Mouse (Mus musculus) embryonic facial prominence, embryonic 10.5 days (tissue): Measurements from ENCODE around the gene Nln. TPM values are rescaled to one million over a fixed set of nuclear protein-coding genes. Genes with fewer than 3 reads are reported as not detected.

ENCODE experiments used
- DNase-seq: peaks from one replicate; pipeline ENCODE4 v3.0.0-alpha.2; 2017; ENCODE audit warnings: low spot score
- H3K27ac ChIP-seq: fragments of 300-500 bp; sonication (generic); replicated peaks from 2 replicates; pipeline ENCODE4 v1.5.1; 2016; ENCODE audit warnings: mild to moderate bottlenecking
- H3K27me3 ChIP-seq: fragments of 300-500 bp; sonication (generic); replicated peaks from 2 replicates; pipeline ENCODE4 v1.6.1; 2016; ENCODE audit warnings: low read depth, mild to moderate bottlenecking; ENCODE audit not compliant: poor library complexity, severe bottlenecking
- H3K36me3 ChIP-seq: fragments of 300-500 bp; sonication (generic); replicated peaks from 2 replicates; pipeline ENCODE4 v1.6.1; 2016; ENCODE audit warnings: mild to moderate bottlenecking, moderate library complexity
- H3K4me1 ChIP-seq: fragments of 300-500 bp; sonication (generic); 2 replicates; pipeline ENCODE4 v1.6.1; 2016
- H3K4me3 ChIP-seq: fragments of 300-500 bp; sonication (generic); 2 replicates; pipeline ENCODE4 v1.5.1; 2016; ENCODE audit warnings: mild to moderate bottlenecking, moderate library complexity
- H3K9me3 ChIP-seq: fragments of 300-500 bp; sonication (generic); 2 replicates; pipeline ENCODE4 v1.6.1; 2016; ENCODE audit warnings: mild to moderate bottlenecking
- WGBS: fragments of 180-500 bp; shearing (Covaris S2); methylation state at CpG from one replicate; pipeline ENCODE4 v1.1.7; 2016; 5-methylcytosine and 5-hydroxymethylcytosine counted together
- polyA plus RNA-seq: library from polyadenylated mRNA; unstranded; fragments of >200 nt; fragmentation: Nextera tagmentation; extraction: Ambion mirVana; gene quantifications from 2 replicates; pipeline ENCODE4 v1.2.1, GENCODE M21; 2016

Nln gene
- polyA plus RNA-seq, 1 experiment from 2014 or later, result 20.2 TPM

DNA sequence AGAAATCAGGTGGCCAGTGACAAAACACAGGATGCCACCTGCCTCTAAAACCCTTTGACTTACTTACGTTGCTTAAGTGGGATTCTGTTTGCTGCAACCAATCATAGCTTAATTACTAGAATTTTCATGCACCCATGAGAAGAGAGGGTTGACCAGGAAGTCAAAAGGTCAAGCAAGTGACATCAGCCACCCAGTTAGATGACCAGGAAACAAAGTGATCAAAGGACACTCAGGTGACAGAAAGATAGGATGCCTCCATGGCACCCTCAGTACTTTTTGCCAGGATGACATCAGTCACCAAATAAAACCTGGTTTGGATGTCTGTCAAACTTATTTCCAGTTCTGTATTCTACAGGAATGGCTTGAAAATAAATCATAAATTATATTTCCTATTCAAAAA lies 49.2 kb downstream of the Nln start:
- Histone ChIP-seq H3K36me3 (peaks cover 38% of the 10 kb centered on the region), H3K27ac (no peak overlapping the region), H3K27me3 (no peaks in the 10 kb centered on the region), H3K9me3 (no peaks in the 10 kb centered on the region), H3K4me3 (no peak overlapping the region), H3K4me1 (peaks cover 21% of the 10 kb centered on the region)
- no peak for DNase-seq
- WGBS, result 70% methylated on average over 1 of the region's 1 CpGs

DNA sequence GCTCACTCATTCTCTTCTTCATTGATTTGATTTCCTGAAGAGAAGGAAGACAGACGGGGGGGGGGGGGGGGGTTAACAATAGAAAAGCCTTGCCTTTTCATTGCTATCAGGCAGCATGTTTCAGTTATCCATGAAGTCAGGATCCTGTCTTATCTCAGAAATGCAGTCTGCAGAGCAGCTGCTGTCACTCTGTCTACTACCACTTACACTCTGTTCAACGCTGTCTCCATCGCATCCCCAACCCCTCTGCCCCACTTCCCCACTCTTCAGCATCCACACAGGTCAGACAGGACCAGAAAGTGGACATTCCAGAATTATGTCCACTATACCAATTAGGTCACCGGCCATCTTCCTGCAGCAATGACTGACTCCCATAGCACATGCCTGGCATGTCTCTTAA lies 49.9 kb downstream of the Nln start:
- WGBS, result 83% methylated on average over 4 of the region's 4 CpGs
- Histone ChIP-seq H3K4me3 (no peak overlapping the region), H3K4me1 (peaks cover 21% of the 10 kb centered on the region), H3K27me3 (no peaks in the 10 kb centered on the region), H3K27ac (no peak overlapping the region), H3K9me3 (no peaks in the 10 kb centered on the region), H3K36me3 (peaks cover 33% of the 10 kb centered on the region)
- DNase-seq, result no peak

DNA sequence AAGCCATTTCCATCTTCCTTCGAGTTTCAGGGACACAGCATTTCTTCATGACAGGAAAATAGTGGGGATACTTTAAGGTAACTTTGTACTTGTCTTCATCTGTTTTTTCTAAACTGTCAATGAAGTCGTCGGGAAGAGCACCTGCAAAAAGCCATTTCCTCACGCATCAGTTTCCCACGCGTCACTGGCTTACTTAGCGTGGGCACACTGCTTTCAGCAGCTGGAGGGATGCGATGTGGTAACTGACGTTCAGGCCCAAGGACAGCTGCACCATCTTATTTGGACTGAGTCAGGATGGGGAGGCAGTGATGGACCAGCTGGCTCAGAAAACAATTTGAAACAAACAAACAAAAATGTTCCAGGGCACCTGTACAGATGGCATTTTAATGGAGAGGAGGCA lies 50.7 kb downstream of the Nln start:
- Histone ChIP-seq H3K27ac (no peak overlapping the region), H3K36me3 (peaks cover 33% of the 10 kb centered on the region), H3K9me3 (no peaks in the 10 kb centered on the region), H3K27me3 (no peaks in the 10 kb centered on the region), H3K4me3 (no peak overlapping the region), H3K4me1 (peaks cover 20% of the 10 kb centered on the region)
- 95% methylated on average over 9 of the region's 9 CpGs for WGBS
- DNase-seq, result no peak

DNA sequence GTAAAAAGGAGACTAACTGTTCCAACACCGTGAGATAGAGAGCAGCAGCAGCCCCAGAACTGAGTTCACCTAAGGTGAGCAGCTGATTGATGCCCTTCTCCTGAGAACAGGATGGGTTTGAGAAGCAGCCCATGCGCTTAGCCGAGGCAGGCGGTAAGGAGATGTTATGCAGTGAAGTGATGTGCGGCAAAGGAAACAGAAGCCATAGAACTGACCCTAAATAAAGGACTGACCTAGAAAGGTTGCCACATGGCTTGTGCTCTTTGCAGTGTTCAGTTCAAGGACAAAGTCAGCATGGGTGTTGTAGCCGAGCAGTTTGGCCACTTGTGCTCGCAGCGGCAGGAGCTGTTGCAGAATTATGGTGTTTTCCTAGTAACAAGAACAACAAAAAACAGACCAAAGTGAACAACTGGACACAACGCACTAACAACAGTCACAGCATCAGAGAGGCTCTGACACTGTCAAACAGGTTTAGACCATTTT lies 57.1 kb downstream of the Nln start:
- Histone ChIP-seq H3K9me3 (no peaks in the 10 kb centered on the region), H3K4me1 (no peaks in the 10 kb centered on the region), H3K36me3 (peaks cover 27% of the 10 kb centered on the region), H3K27me3 (no peaks in the 10 kb centered on the region), H3K27ac (no peak overlapping the region), H3K4me3 (no peak overlapping the region)
- 94% methylated on average over 9 of the region's 9 CpGs for WGBS
- no peak for DNase-seq

DNA sequence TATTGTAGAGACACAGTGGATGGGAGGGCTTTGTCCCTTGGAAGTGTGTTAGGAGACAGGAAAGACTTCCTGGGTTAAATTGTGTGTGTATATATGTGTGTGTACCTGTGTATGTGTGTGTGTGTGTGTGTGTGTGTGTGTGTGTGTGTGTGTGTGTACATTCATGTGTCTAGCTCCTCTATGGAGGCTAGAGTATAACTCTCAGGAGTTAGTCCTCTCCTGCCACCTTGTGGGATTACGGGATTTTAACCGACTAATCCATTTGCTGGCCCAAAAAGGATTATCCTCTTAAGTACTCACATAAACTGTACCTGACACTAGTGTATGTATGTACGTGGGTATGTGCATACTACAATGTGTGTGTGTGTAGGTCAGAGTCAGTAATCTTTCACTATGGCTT lies 60.6 kb downstream of the Nln start:
- no peak overlapping the region for H3K27ac ChIP-seq
- 74% methylated on average over 3 of the region's 3 CpGs for WGBS
- H3K4me1 ChIP-seq, result no peaks in the 10 kb centered on the region
- no peaks in the 10 kb centered on the region for H3K9me3 ChIP-seq
- peaks cover 25% of the 10 kb centered on the region for H3K36me3 ChIP-seq
- H3K27me3 ChIP-seq, result no peaks in the 10 kb centered on the region
- H3K4me3 ChIP-seq, result no peak overlapping the region
- DNase-seq, result no peak

DNA sequence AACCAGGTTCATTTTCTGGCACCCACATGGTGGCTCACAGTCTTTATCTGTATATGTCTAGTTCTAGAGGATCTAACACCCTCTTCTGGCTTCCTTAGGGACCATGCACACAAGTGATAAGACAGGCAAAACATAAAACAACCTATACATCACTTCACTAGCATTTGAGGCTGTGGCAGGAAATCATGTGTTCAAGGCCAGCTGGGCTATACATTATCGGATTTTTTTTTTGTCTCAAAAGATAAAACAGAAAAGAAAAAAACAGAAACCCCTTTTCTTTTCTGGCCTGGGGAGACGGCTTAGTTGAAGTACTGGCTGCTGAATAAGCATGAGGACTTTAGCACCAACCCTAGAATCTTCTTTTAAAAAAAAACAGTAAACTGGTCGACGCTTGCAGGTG lies 64.3 kb downstream of the Nln start:
- no peaks in the 10 kb centered on the region for H3K4me1 ChIP-seq
- H3K27ac ChIP-seq, result no peak overlapping the region
- 84% methylated on average over 4 of the region's 4 CpGs for WGBS

DNA sequence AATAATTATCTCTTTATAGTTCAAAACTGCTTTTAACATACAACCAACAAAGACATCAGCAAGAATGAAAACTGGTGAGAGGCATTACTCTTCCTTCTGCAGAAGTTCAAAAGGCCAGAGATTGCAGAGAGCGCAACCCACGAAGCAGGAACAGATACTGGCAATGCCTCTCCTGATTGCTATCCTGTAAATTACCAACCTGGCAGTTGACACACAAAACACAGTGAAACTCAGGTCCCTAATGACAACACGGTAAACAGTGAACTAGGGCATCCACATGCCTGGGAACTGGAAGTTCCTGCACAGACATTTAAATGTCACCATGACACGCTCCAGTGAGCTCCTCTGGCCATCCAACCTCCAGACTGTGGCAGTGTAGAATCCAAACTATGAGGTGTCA lies 65.1 kb downstream of the Nln start:
- H3K27ac ChIP-seq, result no peak overlapping the region
- no peaks in the 10 kb centered on the region for H3K9me3 ChIP-seq
- H3K4me1 ChIP-seq, result no peaks in the 10 kb centered on the region
- no peaks in the 10 kb centered on the region for H3K27me3 ChIP-seq
- 92% methylated on average over 4 of the region's 4 CpGs for WGBS
- peaks cover 13% of the 10 kb centered on the region for H3K36me3 ChIP-seq
- no peak overlapping the region for H3K4me3 ChIP-seq
- no peak for DNase-seq

More for the DNA sequence above, 64.3 kb downstream of the Nln start:
- Histone ChIP-seq H3K4me3 (no peak overlapping the region), H3K27me3 (no peaks in the 10 kb centered on the region), H3K36me3 (peaks cover 15% of the 10 kb centered on the region), H3K9me3 (no peaks in the 10 kb centered on the region)
- no peak for DNase-seq

DNA sequence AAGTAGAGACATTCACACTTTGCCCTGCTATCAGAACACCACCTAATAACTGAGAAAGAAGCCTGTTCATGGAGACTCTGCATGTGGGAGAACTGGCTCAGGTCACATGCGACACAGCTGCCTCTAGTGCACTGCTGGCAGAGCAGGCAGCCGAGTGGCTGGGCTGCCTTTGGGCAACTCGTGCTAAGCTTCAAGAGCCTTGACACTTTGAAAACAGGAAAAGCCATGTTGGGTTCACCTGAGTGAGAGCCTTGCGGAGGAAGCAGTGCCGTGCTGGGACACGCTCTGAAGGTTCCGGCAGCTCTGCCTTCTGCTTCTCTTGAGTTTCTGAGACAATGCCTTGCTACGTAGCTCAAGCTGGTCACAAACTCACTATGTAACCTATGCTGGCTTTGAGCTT lies 66.7 kb downstream of the Nln start:
- Histone ChIP-seq H3K4me3 (no peak overlapping the region), H3K36me3 (peaks cover 13% of the 10 kb centered on the region), H3K27me3 (no peaks in the 10 kb centered on the region), H3K9me3 (no peaks in the 10 kb centered on the region), H3K27ac (peak overlapping the region; percentile 48; the same call in 1 of the 2 replicates), H3K4me1 (peaks cover 9% of the 10 kb centered on the region)
- DNase-seq, result no peak
- 87% methylated on average over 8 of the region's 8 CpGs for WGBS

DNA sequence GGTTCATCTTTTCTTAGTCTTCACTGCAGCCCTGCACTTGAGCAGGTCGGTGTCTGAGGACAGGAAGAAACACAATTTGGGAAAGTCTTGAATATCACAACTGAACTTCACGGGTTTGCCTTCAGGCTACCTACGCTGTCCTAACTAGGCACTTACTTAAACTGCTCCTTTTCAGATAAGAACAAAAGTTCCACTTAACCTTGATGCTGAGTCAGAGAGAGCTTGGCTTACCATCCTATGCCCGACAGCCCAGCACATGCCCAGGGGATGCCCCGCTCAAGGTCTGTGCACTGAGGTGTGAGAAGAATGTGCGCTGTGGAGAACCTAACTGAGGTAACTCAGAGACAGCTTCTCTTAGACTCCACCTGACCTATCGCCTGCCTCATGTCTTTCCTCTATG lies 67.9 kb downstream of the Nln start:
- Histone ChIP-seq H3K27ac (no peak overlapping the region; the same call in 1 of the 2 replicates), H3K4me3 (no peak overlapping the region), H3K27me3 (no peaks in the 10 kb centered on the region), H3K36me3 (peaks cover 13% of the 10 kb centered on the region), H3K9me3 (no peaks in the 10 kb centered on the region), H3K4me1 (peaks cover 21% of the 10 kb centered on the region)
- DNase-seq, result no peak
- WGBS, result 94% methylated on average over 7 of the region's 7 CpGs

DNA sequence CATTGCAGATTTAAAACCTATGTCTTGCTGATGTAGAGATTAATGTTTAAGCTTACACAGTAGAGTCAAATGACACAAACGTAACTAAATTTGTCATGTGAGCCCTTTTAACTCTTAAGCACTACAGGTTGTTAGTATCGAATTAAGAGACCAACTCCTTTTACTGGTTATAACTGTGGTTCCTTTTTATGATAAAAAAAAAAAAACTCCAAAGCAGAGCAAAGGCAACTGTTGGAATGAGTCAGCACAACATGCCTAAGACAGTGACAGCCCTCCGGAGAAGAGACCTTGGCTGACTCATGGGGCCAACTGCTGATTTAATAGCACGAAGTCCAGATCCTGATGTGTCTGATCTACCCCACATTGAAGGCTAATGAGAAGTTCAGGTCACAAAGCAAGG lies 68.5 kb downstream of the Nln start:
- Histone ChIP-seq H3K9me3 (no peaks in the 10 kb centered on the region), H3K27ac (no peak overlapping the region), H3K27me3 (no peaks in the 10 kb centered on the region), H3K4me1 (peaks cover 23% of the 10 kb centered on the region), H3K4me3 (no peak overlapping the region), H3K36me3 (peaks cover 13% of the 10 kb centered on the region)
- 89% methylated on average over 4 of the region's 4 CpGs for WGBS
- no peak for DNase-seq

DNA sequence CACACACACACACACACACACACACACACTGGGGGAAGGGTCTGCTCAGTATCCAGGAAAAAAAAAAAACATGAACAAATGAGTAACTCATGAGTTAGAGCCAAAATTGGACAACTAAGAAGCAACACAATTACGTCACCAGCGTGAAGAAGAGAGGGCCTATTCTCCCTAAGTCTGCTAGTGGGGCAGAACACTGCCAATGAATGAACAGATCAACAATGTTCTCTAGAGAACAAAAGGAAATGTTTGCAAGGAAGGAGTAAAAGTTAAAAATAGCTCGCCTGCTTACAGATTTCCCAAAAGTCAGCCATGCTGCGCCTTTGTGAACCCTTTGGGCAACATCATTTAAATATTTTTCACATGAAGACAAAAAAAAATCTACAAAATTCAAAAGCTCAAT lies 69.6 kb downstream of the Nln start:
- 91% methylated on average over 4 of the region's 4 CpGs for WGBS
- Histone ChIP-seq H3K36me3 (peaks cover 9% of the 10 kb centered on the region), H3K27ac (no peak overlapping the region), H3K27me3 (no peaks in the 10 kb centered on the region), H3K4me1 (peaks cover 32% of the 10 kb centered on the region), H3K9me3 (no peaks in the 10 kb centered on the region), H3K4me3 (no peak overlapping the region)
- no peak for DNase-seq

DNA sequence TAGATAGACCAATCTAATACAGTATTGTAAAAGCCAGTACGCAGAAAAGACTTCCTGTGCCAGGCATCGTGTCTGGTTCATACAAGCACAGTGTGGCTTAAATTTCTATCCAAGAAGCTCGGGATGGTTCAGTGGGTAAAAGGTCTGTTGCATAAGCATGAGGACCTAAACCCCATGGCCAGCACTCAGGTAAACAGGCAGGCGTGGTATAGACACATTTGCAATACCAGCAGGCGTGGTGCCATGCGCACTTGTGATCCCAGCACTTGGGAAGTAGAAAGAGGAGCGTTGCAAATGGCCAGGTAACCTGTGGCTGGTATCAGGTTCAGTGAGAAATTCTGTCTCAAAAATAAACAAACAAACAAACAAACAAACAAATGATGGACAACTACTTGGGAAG lies 70.5 kb downstream of the Nln start:
- H3K36me3 ChIP-seq, result peaks cover 9% of the 10 kb centered on the region
- H3K27ac ChIP-seq, result no peak overlapping the region
- no peaks in the 10 kb centered on the region for H3K9me3 ChIP-seq
- no peak overlapping the region for H3K4me3 ChIP-seq
- H3K4me1 ChIP-seq, result peaks cover 41% of the 10 kb centered on the region
- no peak for DNase-seq
- no peaks in the 10 kb centered on the region for H3K27me3 ChIP-seq
- WGBS, result 95% methylated on average over 7 of the region's 7 CpGs

DNA sequence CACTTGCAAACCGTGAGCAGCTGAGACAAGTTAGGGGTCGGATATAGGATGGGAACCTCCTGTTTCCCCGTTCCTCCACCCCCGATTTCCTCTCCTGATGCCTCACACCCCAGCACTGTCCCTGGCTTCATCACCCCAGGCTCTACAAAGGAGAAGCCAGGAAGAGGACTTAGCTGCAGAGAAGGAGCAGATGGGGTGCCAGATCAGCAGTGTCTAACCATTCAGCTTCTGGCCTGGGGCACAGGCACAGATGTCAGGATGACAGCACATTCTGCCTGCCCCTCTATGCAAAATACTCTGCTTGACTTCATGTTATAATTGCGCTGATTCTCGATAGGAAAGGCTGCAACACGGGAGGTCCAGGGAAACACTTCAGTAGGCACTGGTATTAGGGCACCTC lies 71.1 kb downstream of the Nln start:
- Histone ChIP-seq H3K9me3 (no peaks in the 10 kb centered on the region), H3K27me3 (no peaks in the 10 kb centered on the region), H3K27ac (peak overlapping the region; percentile 58), H3K4me3 (no peak overlapping the region), H3K4me1 (peaks cover 41% of the 10 kb centered on the region), H3K36me3 (peaks cover 13% of the 10 kb centered on the region)
- WGBS, result 76% methylated on average over 7 of the region's 7 CpGs
- DNase-seq, result peak; percentile 15
